Mouse (Mus musculus): Measurements from ENCODE around the gene Cux1. TPM values are rescaled to one million over a fixed set of nuclear protein-coding genes. Genes with fewer than 3 reads are reported as not detected.
"Not testable (repeated sequence)": the region's sequence is repeated elsewhere in the genome, so short reads cannot be mapped to it uniquely, and the experiment has no call there.

The Cux1 gene
- total RNA-seq, 2 experiments from 2014 or later: 104 to 116 TPM

GRCm38 (mm10) chr5:136475161-136475560, 92.1 kb downstream of the Cux1 start:
- DNase-seq (ENCODE audit: low spot score in 2 of 2): no peak

- no peak for DNase-seq (ENCODE audit: low spot score in 2 of 2)
Observed at GRCm38 (mm10) chr5:136474086-136474485, 93.2 kb downstream of the Cux1 start.

GRCm38 (mm10) chr5:136473337-136473736, 94.0 kb downstream of the Cux1 start:
- no peak for DNase-seq (ENCODE audit: low spot score in 2 of 2)

- no peak for DNase-seq (ENCODE audit: low spot score in 2 of 2)
Observed at GRCm38 (mm10) chr5:136472846-136473245, 94.4 kb downstream of the Cux1 start.

- DNase-seq (ENCODE audit: low spot score in 2 of 2): not testable (repeated sequence)
Observed at GRCm38 (mm10) chr5:136470985-136471735, 96.1 kb downstream of the Cux1 start.

- DNase-seq (ENCODE audit: low spot score in 2 of 2): no peak
Observed at GRCm38 (mm10) chr5:136469301-136469700, 98.0 kb downstream of the Cux1 start.

- DNase-seq (ENCODE audit: low spot score in 2 of 2): no peak
Observed at GRCm38 (mm10) chr5:136467360-136467999, 99.8 kb downstream of the Cux1 start.

- DNase-seq (ENCODE audit: low spot score in 2 of 2): no peak
Observed at GRCm38 (mm10) chr5:136465770-136466406, 101.4 kb downstream of the Cux1 start.

- DNase-seq (ENCODE audit: low spot score in 2 of 2): no peak
Observed at GRCm38 (mm10) chr5:136465366-136465765, 101.9 kb downstream of the Cux1 start.

GRCm38 (mm10) chr5:136464849-136465248, 102.4 kb downstream of the Cux1 start:
- DNase-seq (ENCODE audit: low spot score in 2 of 2): no peak

GRCm38 (mm10) chr5:136464128-136464527, 103.2 kb downstream of the Cux1 start:
- DNase-seq (ENCODE audit: low spot score in 2 of 2): no peak

GRCm38 (mm10) chr5:136462613-136463012, 104.7 kb downstream of the Cux1 start:
- no peak for DNase-seq (ENCODE audit: low spot score in 2 of 2)

- no peak for DNase-seq (ENCODE audit: low spot score in 2 of 2)
Observed at GRCm38 (mm10) chr5:136459901-136460300, 107.4 kb downstream of the Cux1 start.

- DNase-seq (ENCODE audit: low spot score in 2 of 2): no peak
Observed at GRCm38 (mm10) chr5:136458893-136459499, 108.3 kb downstream of the Cux1 start.

- no peak for DNase-seq (ENCODE audit: low spot score in 2 of 2)
Observed at GRCm38 (mm10) chr5:136458102-136458863, 109.0 kb downstream of the Cux1 start.

- no peak for DNase-seq (ENCODE audit: low spot score in 2 of 2)
Observed at GRCm38 (mm10) chr5:136456395-136456794, 110.9 kb downstream of the Cux1 start.

GRCm38 (mm10) chr5:136452681-136453080, 114.6 kb downstream of the Cux1 start:
- no peak for DNase-seq (ENCODE audit: low spot score in 2 of 2)

- DNase-seq (ENCODE audit: low spot score in 2 of 2): no peak
Observed at GRCm38 (mm10) chr5:136449801-136450200, 117.5 kb downstream of the Cux1 start.

- no peak for DNase-seq (ENCODE audit: low spot score in 2 of 2)
Observed at GRCm38 (mm10) chr5:136445967-136446366, 121.3 kb downstream of the Cux1 start.

GRCm38 (mm10) chr5:136442238-136443187, 124.8 kb downstream of the Cux1 start:
- DNase-seq (ENCODE audit: low spot score in 2 of 2): no peak

Data from left cerebral cortex, adult 18-20 months (tissue).